Mouse (Mus musculus): ENCODE data around the gene Als2cl. TPM values are rescaled to one million over a fixed set of nuclear protein-coding genes. Genes with fewer than 3 reads are reported as not detected.

Als2cl gene
- polyA plus RNA-seq (2015; fragmentation: Illumina TruSeq; extraction: RNeasy Lipid Tissue Mini Kit (QIAGEN cat#74804); ENCODE audit: insufficient read depth, low read depth, low replicate concordance), result 16.5 TPM

GRCm38 (mm10) chr9:110879191-110879920 is at the start of gene Als2cl:
Gene Als2cl (plus strand): TSS chr9:110879870.

DNA sequence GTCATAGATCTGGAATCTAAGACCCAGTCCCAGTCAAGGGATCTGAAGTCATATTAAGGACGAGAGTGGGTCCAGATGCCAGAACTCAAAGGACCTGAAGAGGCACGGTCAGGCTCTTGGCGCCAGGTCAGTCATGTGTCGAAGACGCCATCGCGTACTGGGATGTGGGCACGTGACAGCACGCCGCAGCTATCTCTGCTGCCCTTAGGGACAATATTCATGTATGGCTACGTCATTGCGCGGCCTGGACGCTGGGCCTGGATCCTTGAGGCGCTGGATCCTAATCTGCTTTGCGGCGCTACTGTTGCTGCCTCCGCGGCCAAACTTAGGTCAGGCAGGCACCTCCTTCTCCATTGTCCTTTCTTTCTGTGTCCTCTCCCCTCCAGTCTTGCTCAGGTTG is 45.3 kb upstream of the Als2cl start, which contains the start of gene Prss45:
Prss45 (plus strand) TSS at position 178 of the 400 bp plus-strand sequence.

GRCm38 (mm10) chr9:110844206-110844605 is 35.5 kb upstream of the Als2cl start, which contains the start of gene Prss46:
Gene Prss46 (plus strand): TSS chr9:110844506.

GRCm38 (mm10) chr9:110857781-110858472 is 21.7 kb upstream of the Als2cl start, which contains the start of gene Prss50:
Gene Prss50 (plus strand): TSS chr9:110857967.

GRCm38 (mm10) chr9:110879998-110880561 is 410 bp downstream of the Als2cl start, which contains the start of gene Tmie:
Gene Tmie (minus strand): TSS chr9:110880113.

GRCm38 (mm10) chr9:110916786-110917185 is 37.1 kb downstream of the Als2cl start, which contains the start of gene Fam240a:
Gene Fam240a (minus strand): TSS chr9:110916861.

DNA sequence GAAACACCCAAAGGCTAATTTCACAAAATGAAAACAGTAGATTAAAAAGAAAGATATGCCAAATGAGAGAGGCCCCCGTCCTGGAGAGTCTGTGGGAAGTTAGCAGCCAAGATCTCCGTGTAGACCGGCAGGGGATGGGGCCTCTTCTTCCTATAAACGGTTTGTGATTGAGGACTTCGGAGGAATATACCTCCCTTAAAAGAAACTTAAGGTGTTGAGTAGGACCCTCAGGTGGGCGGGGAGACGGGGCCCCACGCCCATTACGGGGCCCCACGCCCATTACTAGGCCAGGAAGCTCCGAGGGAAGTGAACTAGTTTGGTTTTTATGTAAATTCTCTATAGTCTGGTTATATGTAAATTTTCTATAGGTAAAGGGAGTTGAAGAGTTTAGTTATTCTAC is 66.3 kb downstream of the Als2cl start, which contains the start of gene Tdgf1:
Tdgf1 (minus strand) TSS at position 233 of the 400 bp plus-strand sequence.

Other genes with a start within 250 kb of the Als2cl start
- 8.6 TPM for gene Nbeal2, start 225.7 kb upstream of the Als2cl start, polyA plus RNA-seq (2015; fragmentation: Illumina TruSeq; extraction: RNeasy Lipid Tissue Mini Kit (QIAGEN cat#74804); ENCODE audit: insufficient read depth, low read depth, low replicate concordance)
- gene Ccdc12, start 223.4 kb upstream of the Als2cl start, polyA plus RNA-seq (2015; fragmentation: Illumina TruSeq; extraction: RNeasy Lipid Tissue Mini Kit (QIAGEN cat#74804); ENCODE audit: insufficient read depth, low read depth, low replicate concordance), result 27.2 TPM
- gene Myl3, start 138.0 kb upstream of the Als2cl start, polyA plus RNA-seq (2015; fragmentation: Illumina TruSeq; extraction: RNeasy Lipid Tissue Mini Kit (QIAGEN cat#74804); ENCODE audit: insufficient read depth, low read depth, low replicate concordance), result not detected
- 1.5 TPM for gene Pth1r, start 132.7 kb upstream of the Als2cl start, polyA plus RNA-seq (2015; fragmentation: Illumina TruSeq; extraction: RNeasy Lipid Tissue Mini Kit (QIAGEN cat#74804); ENCODE audit: insufficient read depth, low read depth, low replicate concordance)
- not detected for gene Prss42, start 81.7 kb upstream of the Als2cl start, polyA plus RNA-seq (2015; fragmentation: Illumina TruSeq; extraction: RNeasy Lipid Tissue Mini Kit (QIAGEN cat#74804); ENCODE audit: insufficient read depth, low read depth, low replicate concordance)
- not detected for gene Prss44, start 65.9 kb upstream of the Als2cl start, polyA plus RNA-seq (2015; fragmentation: Illumina TruSeq; extraction: RNeasy Lipid Tissue Mini Kit (QIAGEN cat#74804); ENCODE audit: insufficient read depth, low read depth, low replicate concordance)
- gene Prss43, start 53.2 kb upstream of the Als2cl start, polyA plus RNA-seq (2015; fragmentation: Illumina TruSeq; extraction: RNeasy Lipid Tissue Mini Kit (QIAGEN cat#74804); ENCODE audit: insufficient read depth, low read depth, low replicate concordance), result not detected
- not detected for gene Prss45, start 45.3 kb upstream of the Als2cl start, polyA plus RNA-seq (2015; fragmentation: Illumina TruSeq; extraction: RNeasy Lipid Tissue Mini Kit (QIAGEN cat#74804); ENCODE audit: insufficient read depth, low read depth, low replicate concordance)
- gene Prss46, start 35.4 kb upstream of the Als2cl start, polyA plus RNA-seq (2015; fragmentation: Illumina TruSeq; extraction: RNeasy Lipid Tissue Mini Kit (QIAGEN cat#74804); ENCODE audit: insufficient read depth, low read depth, low replicate concordance), result not detected
- gene Prss50, start 21.9 kb upstream of the Als2cl start, polyA plus RNA-seq (2015; fragmentation: Illumina TruSeq; extraction: RNeasy Lipid Tissue Mini Kit (QIAGEN cat#74804); ENCODE audit: insufficient read depth, low read depth, low replicate concordance), result not detected
- gene Tmie, start 243 bp downstream of the Als2cl start, polyA plus RNA-seq (2015; fragmentation: Illumina TruSeq; extraction: RNeasy Lipid Tissue Mini Kit (QIAGEN cat#74804); ENCODE audit: insufficient read depth, low read depth, low replicate concordance), result 2.2 TPM
- gene Fam240a, start 37.0 kb downstream of the Als2cl start, polyA plus RNA-seq (2015; fragmentation: Illumina TruSeq; extraction: RNeasy Lipid Tissue Mini Kit (QIAGEN cat#74804); ENCODE audit: insufficient read depth, low read depth, low replicate concordance), result not detected
- gene Tdgf1, start 66.3 kb downstream of the Als2cl start, polyA plus RNA-seq (2015; fragmentation: Illumina TruSeq; extraction: RNeasy Lipid Tissue Mini Kit (QIAGEN cat#74804); ENCODE audit: insufficient read depth, low read depth, low replicate concordance), result not detected
- not detected for gene Lrrc2, start 71.7 kb downstream of the Als2cl start, polyA plus RNA-seq (2015; fragmentation: Illumina TruSeq; extraction: RNeasy Lipid Tissue Mini Kit (QIAGEN cat#74804); ENCODE audit: insufficient read depth, low read depth, low replicate concordance)
- gene Rtp3, start 110.7 kb downstream of the Als2cl start, polyA plus RNA-seq (2015; fragmentation: Illumina TruSeq; extraction: RNeasy Lipid Tissue Mini Kit (QIAGEN cat#74804); ENCODE audit: insufficient read depth, low read depth, low replicate concordance), result 4.7 TPM
- gene Ltf, start 139.4 kb downstream of the Als2cl start, polyA plus RNA-seq (2015; fragmentation: Illumina TruSeq; extraction: RNeasy Lipid Tissue Mini Kit (QIAGEN cat#74804); ENCODE audit: insufficient read depth, low read depth, low replicate concordance), result not detected
- gene Ccrl2, start 177.6 kb downstream of the Als2cl start, polyA plus RNA-seq (2015; fragmentation: Illumina TruSeq; extraction: RNeasy Lipid Tissue Mini Kit (QIAGEN cat#74804); ENCODE audit: insufficient read depth, low read depth, low replicate concordance), result 5.2 TPM
- gene Lrrfip2, start 237.7 kb downstream of the Als2cl start, polyA plus RNA-seq (2015; fragmentation: Illumina TruSeq; extraction: RNeasy Lipid Tissue Mini Kit (QIAGEN cat#74804); ENCODE audit: insufficient read depth, low read depth, low replicate concordance), result 12.1 TPM

Measured in pancreas, adult 10 weeks (tissue).